13 mouse cellular contexts compared by ENCODE assay signal in the genomic region with DNA sequence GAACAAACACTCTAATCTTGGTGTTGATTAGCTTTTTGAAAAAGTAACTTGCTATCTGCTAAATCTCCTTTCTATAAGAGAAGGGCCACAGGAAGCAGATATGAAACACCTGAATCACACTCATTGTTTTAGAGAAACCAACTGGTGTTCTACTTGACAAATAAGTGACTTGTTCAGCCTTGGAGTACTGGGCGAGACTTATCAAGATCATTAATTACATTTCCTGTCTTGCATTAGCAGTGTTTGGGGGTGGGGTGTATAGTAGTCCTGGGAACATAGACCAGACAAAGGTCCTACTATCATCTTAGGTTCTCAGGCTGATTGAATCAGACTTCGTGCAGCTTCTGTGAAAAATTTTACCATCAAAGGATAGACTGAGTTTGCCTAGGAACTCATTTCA.
"Had no signal": no experiment of that assay in that cellular context is flagged by ENCODE, and none has a peak within 500 bp of the region (broad histone marks: within the 10 kb centered on the region; RNA-seq: fewer than 3 reads in every experiment).

No protein-coding gene starts in this region.

- H3K4me3 ChIP-seq: limb, embryonic 12.5 days; liver, embryonic 13.5 days; midbrain, embryonic 10.5 days; myocyte; neural tube, embryonic 12.5 days had no signal

- H3K9ac ChIP-seq: limb, embryonic 12.5 days; liver, embryonic 13.5 days; liver, postnatal 0 days; neural tube, embryonic 12.5 days had no signal

- H3K27me3 ChIP-seq: limb, embryonic 12.5 days; liver, embryonic 13.5 days; neural tube, embryonic 12.5 days had no signal

- H3K4me2 ChIP-seq: limb, embryonic 12.5 days; liver, embryonic 13.5 days; neural tube, embryonic 12.5 days had no signal

- H3K4me1 ChIP-seq: liver, embryonic 13.5 days; neural tube, embryonic 12.5 days had no signal

- H3K27ac ChIP-seq: limb, embryonic 12.5 days; liver, embryonic 13.5 days; midbrain, embryonic 10.5 days; neural tube, embryonic 12.5 days had no signal

- ATAC-seq: liver, postnatal 0 days had no signal

- H3K9me3 ChIP-seq: limb, embryonic 12.5 days; liver, embryonic 13.5 days; midbrain, embryonic 10.5 days; neural tube, embryonic 12.5 days had no signal

- DNase-seq: kidney, adult 8-10 months; kidney, postnatal 25 days; liver; liver, embryonic 13.5 days; liver, postnatal 0 days; lung, postnatal 10 days; midbrain, embryonic 14.5 days; spleen, adult 18-20 months; thymus, postnatal 4 days had no signal

- H3K36me3 ChIP-seq: limb, embryonic 12.5 days; liver, embryonic 13.5 days; midbrain, embryonic 10.5 days; neural tube, embryonic 12.5 days had no signal
